Mouse (Mus musculus): ENCODE data around the gene Ptrh1.

Gene Ptrh1

DNA sequence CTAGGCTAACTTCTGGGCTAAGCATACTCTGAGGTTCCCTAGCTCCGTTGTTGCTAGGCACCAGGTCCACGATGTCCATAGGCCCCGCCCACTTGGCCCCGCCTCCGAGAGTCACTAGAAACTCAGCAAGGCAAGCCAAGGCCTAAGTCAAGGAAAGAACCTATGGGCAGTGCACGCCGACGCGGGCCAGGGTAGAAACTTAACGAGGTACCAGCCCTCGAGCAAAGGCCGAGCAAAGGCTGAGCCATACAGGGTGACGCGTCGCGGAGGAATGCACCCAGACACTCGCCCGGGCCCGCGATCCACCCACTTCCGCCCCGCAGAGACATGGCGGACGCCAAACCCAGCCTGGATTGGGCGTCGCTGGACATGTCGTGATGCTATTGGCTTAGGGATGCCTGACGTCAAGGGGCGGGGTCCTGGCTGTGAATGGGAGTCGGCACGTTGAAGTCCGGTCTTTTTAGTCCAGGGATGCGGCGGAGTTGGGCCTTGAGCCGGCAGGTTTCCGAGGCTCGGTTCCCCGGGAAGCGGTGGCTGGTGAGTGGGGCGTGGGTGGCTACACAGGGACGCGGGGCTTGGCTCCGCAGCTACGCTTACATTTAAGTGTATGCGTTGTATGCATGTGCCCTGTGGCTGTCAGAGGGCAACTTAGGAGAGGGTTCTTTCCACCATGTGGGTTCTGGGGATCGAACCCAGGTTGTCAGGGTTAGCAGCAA, at the start of gene Ptrh1, which contains the start of gene Ttc16:
TSS of gene Ptrh1 (plus strand) at position 428 of the 716 bp plus-strand sequence.
TSS of gene Ttc16 (minus strand) at position 275 of the 716 bp plus-strand sequence.
- DNase-seq (ENCODE audit: inconsistent ontology term) = peak; percentile 99

DNA sequence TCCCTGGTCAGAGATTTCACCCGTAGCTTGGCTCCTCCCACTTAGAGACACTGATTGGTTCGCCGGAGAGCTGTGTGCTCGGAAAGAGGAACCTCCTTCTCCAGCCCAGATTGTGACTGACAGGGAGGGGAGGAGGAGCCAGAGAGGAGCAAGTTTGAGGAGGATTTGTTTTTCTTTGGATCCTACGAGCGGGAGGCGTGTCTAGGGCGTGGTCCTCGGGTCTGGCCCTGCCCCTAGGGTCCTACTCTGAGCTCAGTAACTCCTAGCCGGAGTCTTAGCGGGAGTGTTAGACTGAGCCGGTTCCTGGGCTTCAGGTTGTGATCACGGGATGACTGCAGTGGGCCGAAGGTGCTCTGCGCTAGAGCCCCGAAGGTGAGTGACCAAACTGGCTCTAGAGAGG, 48.2 kb upstream of the Ptrh1 start:
- peak; percentile 96 for DNase-seq (ENCODE audit: inconsistent ontology term)

DNA sequence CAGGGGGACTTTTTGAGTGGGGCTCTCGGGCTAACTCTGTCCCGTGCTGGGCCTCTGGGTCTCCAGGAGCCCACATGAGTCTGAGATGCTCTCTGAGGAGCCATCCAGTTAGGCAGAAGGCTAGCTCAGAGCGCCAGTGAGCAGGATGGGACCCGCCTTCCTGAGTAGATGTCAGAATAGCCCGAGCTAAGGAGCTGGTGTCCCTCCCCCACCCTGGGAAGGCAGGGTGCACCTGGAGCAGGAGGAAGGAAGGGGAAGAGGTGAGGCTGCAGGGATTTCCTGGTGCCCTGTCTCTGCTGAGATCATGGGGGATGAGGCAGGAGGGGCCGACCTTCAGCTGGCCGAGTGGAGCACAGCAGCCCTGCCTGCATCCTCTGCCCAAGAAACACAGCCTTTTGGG, 47.1 kb upstream of the Ptrh1 start:
- no peak for DNase-seq (ENCODE audit: inconsistent ontology term)

DNA sequence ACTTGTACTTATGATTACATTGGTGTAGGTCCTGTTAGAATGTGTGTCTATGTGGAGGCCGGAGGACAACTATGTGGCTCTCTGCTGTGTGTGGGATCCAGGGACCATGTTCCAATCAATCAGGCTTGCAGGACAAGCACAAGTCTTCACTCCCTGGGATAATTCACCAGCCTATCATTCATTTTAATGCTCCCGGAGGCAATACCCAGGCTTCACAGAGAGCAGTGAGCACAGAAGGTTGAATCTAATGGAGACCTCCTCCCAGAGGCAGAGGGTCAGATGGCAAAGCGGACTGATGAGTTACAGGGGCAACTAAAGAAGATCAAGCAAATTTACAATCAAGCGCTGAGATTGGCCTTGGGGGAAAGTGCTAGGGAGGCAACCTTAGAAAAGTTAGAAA, 46.0 kb upstream of the Ptrh1 start:
- DNase-seq (ENCODE audit: inconsistent ontology term) = no peak

DNA sequence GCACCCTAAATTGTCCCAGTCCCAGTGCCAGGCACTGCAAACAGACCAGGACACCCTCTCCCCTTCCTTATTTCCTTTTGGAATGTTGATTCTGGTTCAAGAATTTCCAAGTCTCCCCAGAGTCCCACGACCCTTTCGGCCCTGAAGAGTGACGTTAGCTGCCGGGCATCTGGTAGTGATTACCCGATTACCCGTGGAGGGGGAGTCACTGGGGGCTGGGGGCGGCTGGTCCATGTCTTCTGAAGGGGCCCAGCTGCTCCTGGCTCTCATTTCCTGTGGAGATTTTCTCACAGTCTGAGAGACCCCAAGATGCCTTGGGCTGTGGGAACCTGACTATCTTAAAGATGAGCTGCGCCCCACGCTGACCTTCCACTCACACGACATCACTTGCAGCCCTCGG, 44.7 kb upstream of the Ptrh1 start:
- DNase-seq (ENCODE audit: inconsistent ontology term) = peak; percentile 56

DNA sequence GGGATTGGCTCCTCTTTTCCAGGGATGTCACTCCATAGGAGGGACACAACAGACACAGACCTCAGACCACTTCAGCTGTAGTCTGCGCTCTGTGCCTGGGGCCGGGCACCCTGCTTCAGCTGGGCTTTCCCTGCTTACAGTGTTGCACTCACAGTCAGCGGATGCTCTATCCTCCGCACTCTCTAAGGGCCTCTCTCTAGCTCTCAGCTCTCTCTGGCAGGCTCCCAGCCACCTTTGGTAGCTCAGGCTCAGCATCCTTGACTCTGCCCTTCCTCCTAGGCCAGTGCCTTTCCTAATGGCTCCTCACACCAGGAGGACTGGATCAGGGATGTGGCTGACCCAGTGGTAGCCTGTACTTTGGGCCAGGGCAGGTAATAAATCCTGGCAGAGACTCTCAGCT, 43.7 kb upstream of the Ptrh1 start:
- DNase-seq (ENCODE audit: inconsistent ontology term) = no peak

DNA sequence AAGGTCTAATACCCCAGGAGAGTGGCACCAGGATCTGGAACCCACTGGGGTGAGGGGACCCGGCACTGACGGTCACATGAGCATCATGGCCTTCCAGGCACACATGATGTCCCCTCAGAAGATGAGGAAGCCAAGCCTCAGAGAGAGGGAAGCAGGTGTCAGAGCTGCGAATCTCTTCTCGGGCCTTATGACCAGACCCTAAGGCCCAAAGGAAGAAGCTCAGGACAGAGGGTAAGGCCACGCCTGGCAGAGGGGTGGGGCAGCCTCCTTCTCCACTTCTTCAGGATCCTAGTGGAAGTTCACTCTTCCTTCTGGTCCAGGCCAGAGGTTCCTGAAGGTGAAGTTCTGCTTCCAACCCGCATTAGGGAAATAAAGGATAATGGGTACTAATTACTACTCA, 42.9 kb upstream of the Ptrh1 start:
- DNase-seq (ENCODE audit: inconsistent ontology term) = no peak

DNA sequence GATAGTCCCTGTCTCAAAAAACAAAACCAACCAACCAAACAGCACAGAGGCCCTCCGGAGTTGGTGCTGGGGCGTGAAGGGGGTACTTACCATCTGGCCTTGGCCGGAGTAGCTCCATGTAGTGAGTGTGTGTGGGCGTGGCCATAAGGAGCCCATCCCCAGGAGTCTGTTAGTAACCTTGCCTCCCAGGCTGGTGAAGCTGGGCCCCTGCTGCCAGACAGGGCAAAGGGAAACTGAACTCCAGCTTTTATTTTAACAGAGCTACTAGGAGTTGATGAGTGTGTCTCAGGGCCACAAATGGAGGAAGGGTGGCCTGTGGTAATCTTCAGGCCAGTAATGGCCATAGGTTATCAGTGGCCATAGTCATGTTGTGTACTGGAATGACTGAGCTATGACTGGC, 41.1 kb upstream of the Ptrh1 start:
- no peak for DNase-seq (ENCODE audit: inconsistent ontology term)

DNA sequence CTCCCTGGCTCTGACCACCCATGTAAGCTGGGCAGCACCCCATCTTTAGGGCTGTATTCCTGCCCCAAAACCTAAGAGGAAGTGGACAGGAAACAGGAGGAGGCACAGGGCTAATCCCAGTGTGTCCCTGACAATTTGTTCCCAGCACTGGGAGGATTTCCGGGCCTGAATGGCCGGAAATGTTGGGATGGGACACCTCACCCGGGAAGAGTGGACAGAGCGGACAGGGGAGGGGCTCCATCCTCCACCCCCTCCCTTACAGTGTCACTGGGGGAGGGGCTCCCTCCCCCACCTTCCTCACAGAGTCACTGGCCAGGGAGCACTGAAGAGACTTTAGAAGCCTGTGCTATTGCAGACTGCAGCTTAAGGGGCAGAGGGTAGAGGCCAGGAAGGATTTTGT, 40.7 kb upstream of the Ptrh1 start:
- no peak for DNase-seq (ENCODE audit: inconsistent ontology term)

DNA sequence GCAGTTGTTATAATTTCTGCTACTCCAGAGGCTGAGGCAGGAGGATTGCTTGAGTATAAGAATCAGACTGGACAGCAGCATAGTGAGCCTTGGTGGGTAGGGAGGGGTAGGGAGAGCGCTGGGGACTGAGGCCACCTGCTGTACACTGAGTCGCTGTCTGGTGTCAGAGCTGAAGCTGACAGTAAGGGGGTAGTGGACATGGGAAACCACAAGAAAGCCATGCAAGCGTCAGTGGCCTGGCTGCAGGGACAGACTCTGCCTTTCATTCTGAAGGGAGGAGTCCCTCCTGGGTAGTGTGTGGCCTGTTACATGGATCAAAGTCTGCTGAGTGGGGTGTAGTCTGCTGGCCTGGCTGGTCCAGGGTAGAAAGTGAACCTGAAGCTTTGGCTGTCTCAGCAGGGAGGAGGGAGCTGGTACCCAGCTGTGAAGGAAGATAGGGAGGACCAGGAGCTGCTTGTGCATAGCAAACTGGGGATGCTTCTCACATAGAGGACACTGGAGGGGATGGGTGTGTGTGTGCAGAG, 39.2 kb upstream of the Ptrh1 start:
- DNase-seq (ENCODE audit: inconsistent ontology term) = no peak

DNA sequence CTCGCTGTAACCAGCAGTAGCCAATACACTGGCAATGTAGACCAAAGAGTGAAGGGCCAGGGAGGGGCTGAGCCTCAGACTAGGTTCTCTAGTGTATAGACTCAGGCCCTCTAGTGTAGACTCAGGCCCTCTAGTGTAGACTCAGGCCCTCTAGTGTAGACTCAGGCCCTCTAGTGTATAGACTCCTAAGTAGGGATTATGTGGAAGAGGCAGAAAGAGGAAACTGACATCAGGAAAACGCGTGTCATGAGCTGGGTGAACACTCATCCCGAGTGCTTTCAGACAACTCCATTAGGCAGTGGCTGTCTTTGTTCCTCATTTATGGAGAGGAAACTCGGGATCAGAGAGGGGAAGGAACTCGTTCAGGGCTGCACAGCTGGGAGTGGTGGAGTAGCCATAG, 38.6 kb upstream of the Ptrh1 start:
- no peak for DNase-seq (ENCODE audit: inconsistent ontology term)

DNA sequence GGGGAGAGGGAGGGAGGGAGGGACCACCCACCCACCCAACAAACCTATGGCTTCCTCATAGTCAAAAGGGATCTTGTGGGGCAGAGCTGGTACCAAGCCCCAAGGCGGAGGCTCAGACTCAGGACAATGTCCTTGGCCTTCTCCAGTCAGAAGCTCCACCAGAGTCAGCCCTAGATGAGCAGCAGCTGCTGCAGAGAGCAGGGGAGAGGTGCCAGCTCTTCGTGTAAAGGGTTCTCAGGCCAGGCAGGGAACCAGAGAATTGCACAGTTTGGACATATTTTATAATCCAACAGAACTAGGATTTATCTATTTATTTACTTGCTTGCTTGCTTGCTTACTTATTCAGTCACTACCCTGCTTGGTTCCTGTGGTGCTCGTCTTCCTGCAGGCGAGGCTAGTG, 36.3 kb upstream of the Ptrh1 start:
- no peak for DNase-seq (ENCODE audit: inconsistent ontology term)

DNA sequence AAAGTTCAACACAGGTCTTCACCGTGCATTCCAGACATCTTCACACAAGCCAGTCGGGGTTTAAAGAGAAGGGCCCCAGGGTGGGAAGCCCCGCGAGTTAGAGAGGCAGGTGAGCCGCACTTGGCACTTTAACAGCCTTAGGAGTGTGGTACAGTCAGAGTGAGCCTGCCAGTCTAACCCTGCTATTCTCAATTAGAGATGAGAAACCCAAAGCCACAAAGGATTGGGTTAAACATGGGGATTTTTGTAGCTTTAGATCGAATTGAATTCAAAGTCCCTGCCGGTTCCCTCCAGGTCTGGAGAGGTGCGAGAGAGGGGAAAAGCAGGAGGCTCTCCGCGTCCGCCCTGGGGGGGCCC, 34.7 kb upstream of the Ptrh1 start, which contains the start of gene 6330409D20Rik:
TSS of gene 6330409D20Rik (minus strand) at position 101 of the 357 bp plus-strand sequence.
- no peak for DNase-seq (ENCODE audit: inconsistent ontology term)

DNA sequence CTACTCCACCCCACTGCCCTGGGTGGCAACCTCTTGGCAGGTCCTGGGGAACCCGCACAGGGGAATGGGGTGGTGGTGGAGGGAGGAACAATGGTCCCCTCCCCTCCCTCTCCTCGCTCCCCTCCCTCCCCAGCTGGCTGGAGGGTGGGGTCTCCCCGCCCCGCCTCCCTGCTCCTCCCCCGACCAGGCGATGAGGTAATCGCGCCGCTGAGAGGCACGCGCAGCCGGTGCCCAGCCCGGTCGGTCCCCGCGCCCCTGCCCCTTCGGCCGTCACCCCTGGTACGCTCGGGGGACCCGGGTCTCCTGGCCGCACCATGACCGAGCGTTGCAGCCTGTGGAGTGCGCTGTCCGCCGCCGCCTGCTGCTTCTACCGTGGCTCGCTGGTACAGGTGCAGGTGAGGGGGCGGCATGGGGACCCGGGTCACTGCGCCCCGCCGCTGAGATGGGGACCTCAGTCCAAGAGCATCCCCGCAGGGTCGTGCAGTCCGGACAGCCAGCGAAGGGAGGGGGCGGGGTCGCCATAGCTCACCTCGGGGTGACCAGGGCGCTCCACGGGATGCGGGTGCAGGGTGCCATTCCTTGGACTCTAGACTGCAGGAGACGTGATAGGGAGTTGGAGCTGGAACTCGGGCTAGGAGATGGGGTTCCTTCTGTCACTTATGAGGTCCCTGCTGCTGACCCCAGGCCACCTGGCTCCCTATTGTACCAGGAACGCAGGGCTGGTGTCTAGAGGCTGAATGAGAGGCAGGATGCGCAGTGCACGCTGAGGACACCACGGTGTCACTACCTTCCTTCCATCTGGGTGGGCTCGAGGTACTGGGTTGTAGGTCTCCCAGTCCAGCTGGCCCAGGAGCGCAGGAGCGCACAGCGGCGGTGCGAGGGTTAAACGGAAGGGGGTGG, 34.1 kb upstream of the Ptrh1 start:
- DNase-seq (ENCODE audit: inconsistent ontology term) = peak; percentile 55

DNA sequence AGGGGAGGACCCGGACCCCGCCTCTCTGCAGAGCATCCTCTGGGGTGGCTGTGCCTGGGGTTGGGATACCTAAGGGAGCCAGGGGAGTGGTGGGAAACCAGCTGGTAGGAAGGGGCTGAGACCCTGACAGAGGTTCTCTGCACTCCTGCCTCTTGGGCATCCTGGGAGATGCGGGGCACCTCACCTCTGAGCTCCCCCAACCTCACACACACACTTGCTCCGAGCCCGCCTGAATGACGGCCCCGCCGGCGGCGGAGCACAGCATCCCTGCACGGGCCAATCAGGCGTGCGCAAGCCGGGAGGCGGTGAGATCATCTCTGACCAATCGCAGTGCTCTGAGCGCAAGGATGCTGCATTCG, 33.4 kb upstream of the Ptrh1 start:
- DNase-seq (ENCODE audit: inconsistent ontology term) = no peak

DNA sequence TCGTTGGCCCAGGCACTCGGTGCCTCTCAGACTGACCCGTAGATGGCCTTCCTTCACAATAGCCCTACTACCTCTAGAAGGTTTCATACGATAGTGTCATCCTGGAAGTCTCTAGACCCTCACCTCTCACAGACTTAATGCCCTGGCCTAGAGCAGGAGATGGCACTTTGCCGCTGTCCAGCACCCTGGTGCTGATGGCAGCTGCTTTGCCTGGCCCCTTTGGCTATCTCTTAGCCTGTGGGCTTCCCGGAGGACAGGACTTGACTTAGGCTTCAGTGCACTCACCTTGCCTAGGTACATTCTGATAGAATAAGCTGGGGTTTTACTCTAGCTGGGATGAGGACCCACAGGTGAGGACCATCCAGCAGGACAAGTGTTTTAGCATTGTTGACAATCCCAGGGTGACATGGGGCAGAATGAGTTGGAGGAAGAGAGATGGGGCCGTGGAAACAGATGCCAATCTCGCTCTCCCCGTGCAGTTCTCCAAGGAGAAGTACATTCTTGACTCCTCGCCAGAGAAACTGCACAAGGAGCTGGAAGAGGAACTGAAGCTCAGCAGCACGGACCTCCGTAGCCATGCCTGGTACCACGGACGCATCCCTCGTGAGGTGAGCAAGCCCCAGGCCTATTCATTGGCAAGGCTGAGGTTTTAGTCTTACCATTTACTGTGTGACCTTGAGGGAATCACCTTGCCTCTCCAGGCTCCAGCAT, 31.2 kb upstream of the Ptrh1 start:
- no peak for DNase-seq (ENCODE audit: inconsistent ontology term)

DNA sequence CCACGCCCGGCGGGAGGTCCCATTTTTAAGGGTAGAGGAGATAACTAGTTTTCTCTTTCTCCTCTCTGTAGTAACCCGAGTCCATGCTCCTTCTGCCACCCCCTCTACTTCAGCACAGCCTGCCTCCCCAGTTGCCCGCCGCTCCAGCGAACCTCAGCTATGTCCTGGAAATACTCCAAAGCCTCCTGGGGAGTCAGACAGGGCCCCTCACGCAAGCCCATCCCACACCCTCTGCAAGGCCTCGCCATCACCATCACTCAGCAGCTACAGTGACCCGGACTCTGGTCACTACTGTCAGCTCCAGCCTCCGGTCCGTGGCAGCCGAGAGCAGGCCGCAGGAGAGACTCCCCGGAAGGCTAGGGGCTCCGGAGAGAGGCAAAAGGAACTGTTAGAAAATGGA, 26.5 kb upstream of the Ptrh1 start:
- DNase-seq (ENCODE audit: inconsistent ontology term) = no peak

DNA sequence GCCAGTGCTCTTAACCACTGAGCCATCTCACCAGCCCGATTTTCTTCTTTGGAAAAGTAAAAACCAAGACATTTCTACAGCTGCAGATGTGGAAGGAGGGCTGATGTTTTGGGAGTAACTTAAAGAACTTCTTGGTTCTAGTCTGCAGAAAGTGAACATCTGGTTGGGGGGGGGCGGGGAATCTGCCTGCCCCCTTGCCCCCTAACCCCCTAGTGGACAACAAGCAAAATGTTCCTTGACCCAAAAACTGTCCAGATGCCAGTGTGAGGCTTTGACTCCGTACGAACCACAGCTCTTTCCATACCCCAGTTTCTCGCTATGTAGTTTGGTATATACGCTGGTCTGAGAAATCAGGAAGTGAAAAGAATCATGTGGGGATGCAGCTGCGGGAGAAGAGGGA, 25.4 kb upstream of the Ptrh1 start:
- DNase-seq (ENCODE audit: inconsistent ontology term) = no peak

DNA sequence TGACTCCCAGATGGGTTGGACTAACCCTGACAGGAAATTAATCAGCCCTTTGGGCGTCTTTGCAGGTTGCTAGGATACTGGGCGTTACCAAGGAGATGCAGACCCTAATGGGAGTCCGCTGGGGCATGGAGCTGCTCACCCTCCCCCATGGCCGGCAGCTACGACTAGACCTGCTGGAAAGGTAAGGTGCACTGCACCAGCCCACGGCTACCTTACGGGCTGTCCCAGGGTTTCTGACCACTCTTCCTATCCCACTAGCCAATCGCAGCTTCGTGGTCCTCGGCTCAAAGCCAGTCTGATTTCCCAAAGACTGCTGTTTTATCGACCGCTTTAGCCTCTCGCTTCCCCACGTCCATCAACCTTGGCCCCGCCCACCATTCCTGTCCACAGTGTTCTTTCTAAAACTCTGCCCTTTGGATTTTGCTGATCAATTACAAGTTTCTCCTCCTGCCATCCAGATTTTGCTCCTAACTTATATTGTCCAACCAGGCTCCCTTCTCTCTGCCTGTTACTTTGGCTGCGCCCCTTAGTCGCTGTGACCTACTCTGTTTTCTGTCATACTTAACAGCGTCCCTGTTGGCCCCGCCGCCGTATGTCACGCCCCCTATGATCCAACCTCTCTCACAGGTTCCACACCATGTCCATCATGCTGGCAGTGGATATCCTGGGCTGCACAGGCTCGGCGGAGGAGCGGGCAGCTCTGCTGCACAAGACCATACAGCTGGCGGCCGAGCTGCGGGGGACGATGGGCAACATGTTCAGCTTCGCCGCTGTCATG, 24.5 kb upstream of the Ptrh1 start:
- DNase-seq (ENCODE audit: inconsistent ontology term) = peak; percentile 74

DNA sequence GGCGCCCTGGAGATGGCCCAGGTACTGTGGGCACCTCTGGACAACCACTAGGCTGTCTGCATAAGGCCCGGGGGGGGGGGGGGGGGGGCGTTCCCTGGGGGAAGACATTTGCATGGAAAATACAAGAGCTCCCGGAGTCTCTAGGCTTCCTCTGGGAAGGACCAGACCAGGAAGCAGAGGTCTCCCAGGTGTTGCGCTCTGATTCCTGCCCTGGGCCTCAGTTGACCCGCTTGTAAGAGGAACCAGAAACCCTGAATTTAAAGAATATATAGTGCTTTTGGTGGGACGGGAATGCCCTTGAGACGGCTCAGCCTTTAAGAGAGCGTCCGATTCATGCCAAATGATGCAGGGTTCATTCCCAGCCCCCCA, 23.9 kb upstream of the Ptrh1 start:
- DNase-seq (ENCODE audit: inconsistent ontology term) = no peak

DNA sequence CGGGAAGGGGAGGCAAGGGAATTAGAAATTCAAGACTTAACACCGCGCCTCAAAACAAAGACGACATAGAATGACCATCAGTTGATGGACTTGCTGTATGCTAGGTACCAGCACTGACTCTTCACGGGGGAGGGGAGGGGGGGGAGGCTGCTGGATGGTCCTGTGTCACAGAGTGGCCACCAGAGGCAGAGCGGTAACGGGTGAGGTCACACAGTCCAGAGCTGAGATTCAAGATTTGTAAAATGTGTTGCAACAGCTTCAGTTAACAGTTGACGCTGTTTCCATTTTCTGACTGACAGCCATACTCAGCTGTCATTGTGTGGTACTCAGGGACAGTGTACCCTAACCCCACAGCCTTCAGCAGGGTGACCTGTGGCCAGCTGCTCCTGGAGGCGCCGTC, 23.4 kb upstream of the Ptrh1 start:
- DNase-seq (ENCODE audit: inconsistent ontology term) = no peak

DNA sequence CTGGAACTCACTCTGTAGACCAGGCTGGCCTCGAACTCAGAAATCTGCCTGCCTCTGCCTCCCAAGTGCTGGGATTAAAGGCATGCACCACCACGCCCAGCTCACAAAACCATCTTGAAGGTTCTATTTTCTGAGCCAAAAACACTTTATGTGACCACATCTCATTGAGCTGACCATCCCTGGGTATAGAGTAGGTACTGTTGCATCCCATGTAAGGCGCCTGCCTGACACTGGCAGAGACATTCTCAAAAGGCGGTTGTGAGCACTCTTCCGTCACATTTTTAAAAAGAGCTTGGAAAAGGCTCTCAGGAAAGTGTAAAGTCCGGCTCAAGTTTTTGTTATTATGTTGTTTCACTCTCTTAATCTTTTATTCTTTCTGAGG, 18.9 kb upstream of the Ptrh1 start:
- no peak for DNase-seq (ENCODE audit: inconsistent ontology term)

Data from Muller cell, postnatal 12 days (primary cell).